Mouse (Mus musculus): ENCODE measurements around the gene Gm8127. TPM values are rescaled to one million over a fixed set of nuclear protein-coding genes. Genes with fewer than 3 reads are reported as not detected.

Gene Gm8127
- not detected for polyA plus RNA-seq (2015; fragmentation: Illumina TruSeq; extraction: RNeasy Lipid Tissue Mini Kit (QIAGEN cat#74804); ENCODE audit: insufficient read depth, low read depth, low replicate concordance)

DNA sequence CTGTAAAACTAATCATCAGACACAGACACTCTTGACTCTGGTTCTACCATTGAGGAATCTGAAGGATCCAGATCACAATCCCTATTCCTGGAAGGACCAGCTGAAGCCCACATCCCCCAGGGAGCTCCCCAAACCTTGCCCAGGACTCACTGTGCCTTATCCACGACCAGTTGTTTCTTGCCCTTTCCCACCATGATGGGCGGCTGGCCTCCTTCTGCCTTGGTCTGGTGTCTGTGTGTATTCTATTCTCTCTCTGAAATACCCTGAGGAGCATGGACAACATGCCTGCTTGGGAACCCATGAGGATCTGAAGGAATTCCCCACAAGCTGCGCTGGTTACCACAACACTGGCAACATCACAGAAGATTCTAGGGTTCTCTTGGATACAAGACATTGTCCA is at the start of gene Gm8127:
Gene Gm8127, minus strand, starts transcription at position 330 of the 400 bp plus-strand sequence.

GRCm38 (mm10) chr14:43274986-43275511 is 18.6 kb downstream of the Gm8127 start, which contains the start of gene Gm9732:
Gene Gm9732 (plus strand): TSS chr14:43275036.

DNA sequence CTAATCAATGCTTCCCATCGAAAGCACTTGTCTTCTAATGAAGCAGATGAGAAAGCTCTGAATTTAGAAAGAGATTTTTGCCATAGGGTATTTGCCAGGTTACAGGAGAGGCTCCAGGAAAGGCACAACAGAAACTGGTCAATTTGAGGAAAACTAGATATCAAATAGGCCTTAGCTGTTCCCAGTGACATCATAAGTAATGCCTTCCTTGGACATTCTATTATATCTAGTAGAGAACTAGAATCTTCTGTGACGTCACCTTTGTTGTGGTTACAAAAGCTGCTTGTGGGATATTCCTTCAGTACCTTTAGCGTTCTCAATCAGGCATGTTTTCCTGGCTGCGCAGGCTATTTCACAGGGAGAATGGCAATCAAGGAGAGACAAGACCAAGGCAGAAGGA is 35.3 kb downstream of the Gm8127 start, which contains the start of gene Gm8126:
Gene Gm8126, plus strand, starts transcription at position 301 of the 400 bp plus-strand sequence.

Other genes starting within 250 kb of the Gm8127 start
- not detected for gene Gm8094, start 217.2 kb downstream of the Gm8127 start, polyA plus RNA-seq (2015; fragmentation: Illumina TruSeq; extraction: RNeasy Lipid Tissue Mini Kit (QIAGEN cat#74804); ENCODE audit: insufficient read depth, low read depth, low replicate concordance)
- not detected for gene Gm8104, start 193.2 kb downstream of the Gm8127 start, polyA plus RNA-seq (2015; fragmentation: Illumina TruSeq; extraction: RNeasy Lipid Tissue Mini Kit (QIAGEN cat#74804); ENCODE audit: insufficient read depth, low read depth, low replicate concordance)
- not detected for gene Gm7233, start 114.0 kb downstream of the Gm8127 start, polyA plus RNA-seq (2015; fragmentation: Illumina TruSeq; extraction: RNeasy Lipid Tissue Mini Kit (QIAGEN cat#74804); ENCODE audit: insufficient read depth, low read depth, low replicate concordance)
- not detected for gene Gm8122, start 58.5 kb downstream of the Gm8127 start, polyA plus RNA-seq (2015; fragmentation: Illumina TruSeq; extraction: RNeasy Lipid Tissue Mini Kit (QIAGEN cat#74804); ENCODE audit: insufficient read depth, low read depth, low replicate concordance)
- gene Gm8126, start 35.2 kb downstream of the Gm8127 start, polyA plus RNA-seq (2015; fragmentation: Illumina TruSeq; extraction: RNeasy Lipid Tissue Mini Kit (QIAGEN cat#74804); ENCODE audit: insufficient read depth, low read depth, low replicate concordance), result not detected
- gene Gm9732, start 18.8 kb downstream of the Gm8127 start, polyA plus RNA-seq (2015; fragmentation: Illumina TruSeq; extraction: RNeasy Lipid Tissue Mini Kit (QIAGEN cat#74804); ENCODE audit: insufficient read depth, low read depth, low replicate concordance), result not detected
- not detected for gene 1700001F09Rik, start 54.0 kb upstream of the Gm8127 start, polyA plus RNA-seq (2015; fragmentation: Illumina TruSeq; extraction: RNeasy Lipid Tissue Mini Kit (QIAGEN cat#74804); ENCODE audit: insufficient read depth, low read depth, low replicate concordance)
- gene Gm8138, start 122.5 kb upstream of the Gm8127 start, polyA plus RNA-seq (2015; fragmentation: Illumina TruSeq; extraction: RNeasy Lipid Tissue Mini Kit (QIAGEN cat#74804); ENCODE audit: insufficient read depth, low read depth, low replicate concordance), result not detected
- gene Gm5799, start 249.7 kb upstream of the Gm8127 start, polyA plus RNA-seq (2015; fragmentation: Illumina TruSeq; extraction: RNeasy Lipid Tissue Mini Kit (QIAGEN cat#74804); ENCODE audit: insufficient read depth, low read depth, low replicate concordance), result not detected

Data from pancreas, adult 10 weeks (tissue).